Mouse (Mus musculus): ENCODE measurements around the gene Pdpk1.

- TF ChIP-seq CTCF (IDR thresholded peaks at IDR 0.05; ENCODE audit: control insufficient read depth, insufficient read depth, low read length): no peak
- TF ChIP-seq POLR2A (IDR thresholded peaks at IDR 0.05; ENCODE audit: borderline replicate concordance, control insufficient read depth, low read depth, low read length): no peak
Observed at GRCm38 (mm10) chr17:24191481-24191880, 40.8 kb upstream of the Pdpk1 start.
